Mouse (Mus musculus): ENCODE results near the gene Neu1. TPM values are rescaled to one million over a fixed set of nuclear protein-coding genes. Genes with fewer than 3 reads are reported as not detected.
A peak's percentile ranks its signal among the peaks of the same experiment; 100 is the strongest.
"Not testable (repeated sequence)": the region's sequence is repeated elsewhere in the genome, so short reads cannot be mapped to it uniquely, and the experiment has no call there.

The Neu1 gene
- total RNA-seq, 1 experiment from 2014 or later = 66.9 TPM

GRCm38 (mm10) chr17:34941344-34942041 is 10.4 kb downstream of the Neu1 start:
- ATAC-seq (ENCODE audit: extremely low read depth, insufficient number of reproducible peaks, low FRiP score, poor library complexity, severe bottlenecking) = no peak

- ATAC-seq (ENCODE audit: extremely low read depth, insufficient number of reproducible peaks, low FRiP score, poor library complexity, severe bottlenecking) = no peak
Observed at GRCm38 (mm10) chr17:34943128-34943815, 12.2 kb downstream of the Neu1 start.

- no peak for ATAC-seq (ENCODE audit: extremely low read depth, insufficient number of reproducible peaks, low FRiP score, poor library complexity, severe bottlenecking)
Observed at GRCm38 (mm10) chr17:34944362-34944761, 13.3 kb downstream of the Neu1 start.

GRCm38 (mm10) chr17:34946486-34947140 is 15.6 kb downstream of the Neu1 start:
- ATAC-seq (ENCODE audit: extremely low read depth, insufficient number of reproducible peaks, low FRiP score, poor library complexity, severe bottlenecking) = no peak

- peak; percentile 37; the same call in 1 of the 2 replicates for ATAC-seq (ENCODE audit: extremely low read depth, insufficient number of reproducible peaks, low FRiP score, poor library complexity, severe bottlenecking)
Observed at GRCm38 (mm10) chr17:34947606-34948005, 16.6 kb downstream of the Neu1 start.

GRCm38 (mm10) chr17:34948721-34949552 is 17.9 kb downstream of the Neu1 start:
- ATAC-seq (ENCODE audit: extremely low read depth, insufficient number of reproducible peaks, low FRiP score, poor library complexity, severe bottlenecking) = not testable (repeated sequence)

GRCm38 (mm10) chr17:34949553-34949969 is 18.5 kb downstream of the Neu1 start:
- ATAC-seq (ENCODE audit: extremely low read depth, insufficient number of reproducible peaks, low FRiP score, poor library complexity, severe bottlenecking) = no peak

- no peak for ATAC-seq (ENCODE audit: extremely low read depth, insufficient number of reproducible peaks, low FRiP score, poor library complexity, severe bottlenecking)
Observed at GRCm38 (mm10) chr17:34950514-34951455, 19.7 kb downstream of the Neu1 start.

- ATAC-seq (ENCODE audit: extremely low read depth, insufficient number of reproducible peaks, low FRiP score, poor library complexity, severe bottlenecking) = no peak
Observed at GRCm38 (mm10) chr17:34951636-34952377, 20.8 kb downstream of the Neu1 start.

- peak; percentile 66 for ATAC-seq (ENCODE audit: extremely low read depth, insufficient number of reproducible peaks, low FRiP score, poor library complexity, severe bottlenecking)
Observed at GRCm38 (mm10) chr17:34952378-34953040, 21.5 kb downstream of the Neu1 start.

GRCm38 (mm10) chr17:34953258-34953657 is 22.2 kb downstream of the Neu1 start:
- ATAC-seq (ENCODE audit: extremely low read depth, insufficient number of reproducible peaks, low FRiP score, poor library complexity, severe bottlenecking) = no peak

GRCm38 (mm10) chr17:34953904-34954303 is 22.9 kb downstream of the Neu1 start:
- no peak for ATAC-seq (ENCODE audit: extremely low read depth, insufficient number of reproducible peaks, low FRiP score, poor library complexity, severe bottlenecking)

GRCm38 (mm10) chr17:34954831-34955230 is 23.8 kb downstream of the Neu1 start:
- no peak for ATAC-seq (ENCODE audit: extremely low read depth, insufficient number of reproducible peaks, low FRiP score, poor library complexity, severe bottlenecking)

- no peak for ATAC-seq (ENCODE audit: extremely low read depth, insufficient number of reproducible peaks, low FRiP score, poor library complexity, severe bottlenecking)
Observed at GRCm38 (mm10) chr17:34955884-34956283, 24.8 kb downstream of the Neu1 start.

- no peak for ATAC-seq (ENCODE audit: extremely low read depth, insufficient number of reproducible peaks, low FRiP score, poor library complexity, severe bottlenecking)
Observed at GRCm38 (mm10) chr17:34956340-34956739, 25.3 kb downstream of the Neu1 start.

- not testable (repeated sequence) for ATAC-seq (ENCODE audit: extremely low read depth, insufficient number of reproducible peaks, low FRiP score, poor library complexity, severe bottlenecking)
Observed at GRCm38 (mm10) chr17:34957291-34957690, 26.2 kb downstream of the Neu1 start.

GRCm38 (mm10) chr17:34957966-34958365 is 26.9 kb downstream of the Neu1 start:
- ATAC-seq (ENCODE audit: extremely low read depth, insufficient number of reproducible peaks, low FRiP score, poor library complexity, severe bottlenecking) = not testable (repeated sequence)
